Mouse (Mus musculus): ENCODE results near the gene Il12b. TPM values are rescaled to one million over a fixed set of nuclear protein-coding genes. Genes with fewer than 3 reads are reported as not detected.
A peak's percentile ranks its signal among the peaks of the same experiment; 100 is the strongest.
"Not testable (repeated sequence)": the region's sequence is repeated elsewhere in the genome, so short reads cannot be mapped to it uniquely, and the experiment has no call there.

The Il12b gene
- polyA plus RNA-seq, 1 experiment from 2014 or later: not detected

DNA sequence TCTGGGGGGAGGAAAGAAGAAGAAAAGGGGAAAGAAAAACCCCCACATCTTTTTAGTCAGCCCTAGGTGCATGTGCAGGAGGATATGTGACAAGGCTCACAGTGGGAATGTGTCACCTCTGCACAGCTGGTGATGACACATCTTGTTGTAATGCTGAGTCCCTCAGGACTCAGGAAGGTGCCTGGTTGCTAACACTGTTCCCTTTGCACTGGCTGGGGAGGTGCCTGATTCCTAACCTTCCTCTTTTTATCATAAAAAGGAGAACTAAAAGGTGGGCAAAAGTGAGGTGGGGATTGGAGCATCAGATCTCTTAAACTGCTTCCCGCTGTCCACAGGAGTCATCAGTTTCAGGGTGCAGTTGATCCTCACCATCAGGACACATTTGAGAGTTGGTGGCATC is 17.5 kb downstream of the Il12b start:
- Histone ChIP-seq H3K27me3 (ENCODE audit: low read depth, poor library complexity, severe bottlenecking) (no peaks in the 10 kb centered on the region), H3K4me3 (no peak overlapping the region), H3K27ac (replicated peaks) (no peak overlapping the region), H3K4me1 (no peaks in the 10 kb centered on the region), H3K36me3 (no peaks in the 10 kb centered on the region), H3K9me3 (replicated peaks) (no peaks in the 10 kb centered on the region)
- WGBS: 70% methylated on average over 1 of the region's 1 CpGs
- no peak for DNase-seq (ENCODE audit: low spot score)

- H3K4me1 ChIP-seq: no peaks in the 10 kb centered on the region
- H3K27me3 ChIP-seq (ENCODE audit: low read depth, poor library complexity, severe bottlenecking): no peaks in the 10 kb centered on the region
- DNase-seq (ENCODE audit: low spot score): no peak
- no peak overlapping the region for H3K4me3 ChIP-seq
- 79% methylated on average over 10 of the region's 10 CpGs for WGBS
- no peak overlapping the region for H3K27ac ChIP-seq (replicated peaks)
- no peaks in the 10 kb centered on the region for H3K9me3 ChIP-seq (replicated peaks)
- no peaks in the 10 kb centered on the region for H3K36me3 ChIP-seq
Measured at GRCm38 (mm10) chr11:44422337-44423111, 22.7 kb downstream of the Il12b start.

- DNase-seq (ENCODE audit: low spot score): no peak
- no peaks in the 10 kb centered on the region for H3K36me3 ChIP-seq
- no peak overlapping the region for H3K27ac ChIP-seq (replicated peaks)
- H3K9me3 ChIP-seq (replicated peaks): no peaks in the 10 kb centered on the region
- no peak overlapping the region for H3K4me3 ChIP-seq
- H3K27me3 ChIP-seq (ENCODE audit: low read depth, poor library complexity, severe bottlenecking): no peaks in the 10 kb centered on the region
- WGBS: 59% methylated on average over 6 of the region's 6 CpGs
- H3K4me1 ChIP-seq: no peaks in the 10 kb centered on the region
Measured at GRCm38 (mm10) chr11:44423261-44423660, 23.4 kb downstream of the Il12b start.

- DNase-seq (ENCODE audit: low spot score): no peak
- H3K27ac ChIP-seq (replicated peaks): no peak overlapping the region
Measured at GRCm38 (mm10) chr11:44423955-44424354, 24.1 kb downstream of the Il12b start.

GRCm38 (mm10) chr11:44425006-44425405 is 25.1 kb downstream of the Il12b start:
- H3K4me1 ChIP-seq: no peaks in the 10 kb centered on the region
- H3K4me3 ChIP-seq: no peak overlapping the region
- no peaks in the 10 kb centered on the region for H3K36me3 ChIP-seq
- no peaks in the 10 kb centered on the region for H3K9me3 ChIP-seq (replicated peaks)
- no peak for DNase-seq (ENCODE audit: low spot score)
- H3K27ac ChIP-seq (replicated peaks): no peak overlapping the region
- H3K27me3 ChIP-seq (ENCODE audit: low read depth, poor library complexity, severe bottlenecking): no peaks in the 10 kb centered on the region
- WGBS: 90% methylated on average over 8 of the region's 8 CpGs

More at GRCm38 (mm10) chr11:44423955-44424354, 24.1 kb downstream of the Il12b start:
- H3K36me3 ChIP-seq: no peaks in the 10 kb centered on the region
- 75% methylated on average over 5 of the region's 5 CpGs for WGBS
- no peaks in the 10 kb centered on the region for H3K4me1 ChIP-seq
- H3K4me3 ChIP-seq: no peak overlapping the region
- no peaks in the 10 kb centered on the region for H3K9me3 ChIP-seq (replicated peaks)
- H3K27me3 ChIP-seq (ENCODE audit: low read depth, poor library complexity, severe bottlenecking): no peaks in the 10 kb centered on the region

DNA sequence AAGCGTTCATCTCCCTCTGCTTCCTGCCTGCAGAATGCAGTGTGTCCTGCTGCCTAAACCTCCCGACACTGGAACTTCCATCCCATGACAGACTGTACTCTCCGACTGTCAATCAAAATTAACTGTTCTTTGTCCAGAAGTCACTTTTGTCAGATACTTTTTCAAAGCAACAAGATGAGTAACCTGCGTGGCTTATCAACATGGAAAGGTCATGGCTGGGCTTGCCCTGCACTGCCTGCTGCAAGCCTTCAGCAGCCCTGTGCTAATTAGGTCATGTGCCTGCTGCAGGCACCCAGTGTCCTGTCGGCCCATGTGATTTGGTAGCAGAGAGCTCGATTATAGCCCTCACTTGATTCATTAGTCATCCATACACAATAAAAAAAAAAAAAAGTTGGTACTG is 25.8 kb downstream of the Il12b start:
- H3K9me3 ChIP-seq (replicated peaks): no peaks in the 10 kb centered on the region
- no peaks in the 10 kb centered on the region for H3K27me3 ChIP-seq (ENCODE audit: low read depth, poor library complexity, severe bottlenecking)
- DNase-seq (ENCODE audit: low spot score): no peak
- H3K4me3 ChIP-seq: no peak overlapping the region
- no peaks in the 10 kb centered on the region for H3K4me1 ChIP-seq
- H3K36me3 ChIP-seq: no peaks in the 10 kb centered on the region
- 89% methylated on average over 6 of the region's 6 CpGs for WGBS
- H3K27ac ChIP-seq (replicated peaks): no peak overlapping the region

DNA sequence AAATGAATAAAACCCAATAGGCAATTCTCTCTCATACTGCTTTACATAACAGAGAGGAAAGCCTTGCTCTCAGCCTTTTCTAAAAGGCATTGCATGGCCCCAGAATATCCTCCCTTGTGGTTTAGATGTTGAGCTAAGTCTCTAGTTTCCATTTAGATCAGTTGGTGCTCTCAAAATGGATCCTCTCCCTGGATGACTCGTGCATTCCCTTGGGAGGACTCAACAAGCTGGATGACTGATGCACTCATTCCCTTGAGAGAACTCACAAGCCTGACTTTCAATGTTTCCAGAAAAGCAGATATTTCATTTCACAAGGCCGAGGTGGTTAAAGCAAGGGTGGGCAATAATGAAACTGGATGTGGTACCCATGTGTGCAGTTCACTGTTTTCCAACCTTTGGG is 28.1 kb downstream of the Il12b start:
- Histone ChIP-seq H3K27ac (replicated peaks) (no peak overlapping the region), H3K9me3 (replicated peaks) (no peaks in the 10 kb centered on the region), H3K4me3 (no peak overlapping the region), H3K4me1 (no peaks in the 10 kb centered on the region), H3K36me3 (no peaks in the 10 kb centered on the region), H3K27me3 (ENCODE audit: low read depth, poor library complexity, severe bottlenecking) (no peaks in the 10 kb centered on the region)
- DNase-seq (ENCODE audit: low spot score): no peak
- 81% methylated on average over 2 of the region's 2 CpGs for WGBS

DNA sequence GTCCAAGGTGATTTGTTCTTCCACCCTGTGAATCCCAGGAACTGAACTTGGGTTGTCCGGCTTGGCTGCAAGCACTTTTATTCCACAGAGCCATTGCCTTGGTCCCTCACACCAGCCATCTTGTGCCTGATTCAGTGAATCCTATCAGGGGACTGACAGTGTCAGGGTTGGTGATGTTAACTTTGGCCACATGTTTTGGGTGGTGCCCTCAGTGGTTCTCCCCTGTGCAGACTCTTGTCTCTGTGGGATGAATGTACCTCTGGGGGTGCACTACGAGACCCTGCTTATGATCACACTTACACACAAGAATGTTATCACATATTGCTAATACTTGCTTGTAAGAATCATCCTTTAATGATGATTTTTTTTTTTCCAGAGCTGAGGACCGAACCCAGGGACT is 30.2 kb downstream of the Il12b start:
- no peak for DNase-seq (ENCODE audit: low spot score)
- Histone ChIP-seq H3K4me1 (no peaks in the 10 kb centered on the region), H3K27ac (replicated peaks) (no peak overlapping the region), H3K4me3 (no peak overlapping the region), H3K9me3 (replicated peaks) (no peaks in the 10 kb centered on the region), H3K36me3 (no peaks in the 10 kb centered on the region), H3K27me3 (ENCODE audit: low read depth, poor library complexity, severe bottlenecking) (no peaks in the 10 kb centered on the region)
- WGBS: 88% methylated on average over 3 of the region's 3 CpGs

DNA sequence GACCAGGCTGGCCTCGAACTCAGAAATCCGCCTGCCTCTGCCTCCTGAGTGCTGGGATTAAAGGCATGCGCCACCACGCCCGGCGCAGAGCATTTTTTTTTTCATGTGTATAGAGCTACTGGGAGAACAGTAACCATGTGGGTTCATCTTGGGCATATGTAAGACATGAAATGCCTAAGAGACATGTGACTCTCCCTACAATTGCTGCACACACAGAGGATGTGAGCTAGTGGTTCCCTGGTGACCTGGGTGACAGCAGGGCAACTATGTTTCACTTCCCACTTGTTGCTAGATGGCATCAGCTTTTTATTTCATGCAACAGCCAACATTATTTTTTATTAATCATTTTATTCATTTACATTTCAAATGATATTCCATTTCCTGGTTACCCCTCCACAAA is 37.9 kb downstream of the Il12b start:
- Histone ChIP-seq H3K4me1 (no peaks in the 10 kb centered on the region), H3K4me3 (no peak overlapping the region), H3K9me3 (replicated peaks) (no peaks in the 10 kb centered on the region), H3K27ac (replicated peaks) (no peak overlapping the region), H3K27me3 (ENCODE audit: low read depth, poor library complexity, severe bottlenecking) (no peaks in the 10 kb centered on the region), H3K36me3 (no peaks in the 10 kb centered on the region)
- DNase-seq (ENCODE audit: low spot score): no peak
- 94% methylated on average over 6 of the region's 6 CpGs for WGBS

- H3K9me3 ChIP-seq (replicated peaks): no peaks in the 10 kb centered on the region
- no peak for DNase-seq (ENCODE audit: low spot score)
Measured at GRCm38 (mm10) chr11:44451046-44451445, 51.2 kb downstream of the Il12b start.

GRCm38 (mm10) chr11:44452016-44452415 is 52.2 kb downstream of the Il12b start:
- H3K4me1 ChIP-seq; H3K4me3 ChIP-seq; H3K9me3 ChIP-seq (replicated peaks); H3K27ac ChIP-seq (replicated peaks); DNase-seq (ENCODE audit: low spot score); H3K27me3 ChIP-seq (ENCODE audit: low read depth, poor library complexity, severe bottlenecking): not testable (repeated sequence)
- WGBS: 95% methylated on average over 5 of the region's 5 CpGs
- H3K36me3 ChIP-seq: peaks cover 34% of the 10 kb centered on the region

More at GRCm38 (mm10) chr11:44451046-44451445, 51.2 kb downstream of the Il12b start:
- Histone ChIP-seq H3K4me3 (no peak overlapping the region), H3K4me1 (no peaks in the 10 kb centered on the region), H3K27ac (replicated peaks) (no peak overlapping the region), H3K27me3 (ENCODE audit: low read depth, poor library complexity, severe bottlenecking) (no peaks in the 10 kb centered on the region), H3K36me3 (peaks cover 25% of the 10 kb centered on the region)

DNA sequence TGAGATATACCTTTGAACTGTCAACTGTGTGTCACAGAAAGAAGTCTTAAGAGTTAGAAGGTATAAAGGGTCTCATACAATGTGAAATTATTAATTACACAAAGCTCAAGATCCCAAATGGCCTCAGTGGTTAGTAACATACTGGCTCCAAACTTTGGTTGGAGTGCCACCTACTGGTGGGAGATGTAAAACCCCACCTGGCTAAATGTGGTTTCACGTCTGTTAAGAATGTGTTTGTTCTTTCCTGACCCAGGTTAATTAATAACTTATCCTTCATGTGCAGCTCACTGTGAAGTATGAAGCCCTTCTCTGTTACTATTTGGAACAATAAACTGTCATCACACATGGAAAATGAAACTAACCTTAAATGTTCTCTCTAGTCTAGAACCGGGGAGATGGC is 53.6 kb downstream of the Il12b start:
- DNase-seq (ENCODE audit: low spot score): peak; percentile 14
- Histone ChIP-seq H3K36me3 (peaks cover 46% of the 10 kb centered on the region), H3K4me3 (no peak overlapping the region), H3K4me1 (no peaks in the 10 kb centered on the region), H3K27ac (replicated peaks) (no peak overlapping the region), H3K27me3 (ENCODE audit: low read depth, poor library complexity, severe bottlenecking) (no peaks in the 10 kb centered on the region), H3K9me3 (replicated peaks) (no peaks in the 10 kb centered on the region)
- 83% methylated on average over 2 of the region's 2 CpGs for WGBS

- Histone ChIP-seq H3K36me3 (peaks cover 77% of the 10 kb centered on the region), H3K27ac (replicated peaks) (no peak overlapping the region), H3K27me3 (ENCODE audit: low read depth, poor library complexity, severe bottlenecking) (no peaks in the 10 kb centered on the region), H3K4me1 (no peaks in the 10 kb centered on the region), H3K9me3 (replicated peaks) (no peaks in the 10 kb centered on the region), H3K4me3 (no peak overlapping the region)
- DNase-seq (ENCODE audit: low spot score): no peak
- WGBS: 87% methylated on average over 6 of the region's 6 CpGs
Measured at GRCm38 (mm10) chr11:44461493-44461892, 61.6 kb downstream of the Il12b start.
